Mouse (Mus musculus) embryonic fibroblast, embryonic 13.5 days (primary cell): ENCODE data around the gene Ifna9. TPM values are rescaled to one million over a fixed set of nuclear protein-coding genes. Genes with fewer than 3 reads are reported as not detected.

Experiments used
- H3K27ac ChIP-seq: 2 replicates; pipeline ENCODE4 v1.5.1; 2012; ENCODE audit warnings: low read length, control low read depth, inconsistent platforms; ENCODE audit not compliant: insufficient read depth
- H3K4me1 ChIP-seq: 2 replicates; pipeline ENCODE4 v1.6.1; 2011; ENCODE audit warnings: low read length; ENCODE audit not compliant: control insufficient read depth, insufficient read depth
- H3K4me3 ChIP-seq: 2 replicates; pipeline ENCODE4 v1.5.1; 2011; ENCODE audit warnings: mild to moderate bottlenecking, control low read depth, low read length; ENCODE audit not compliant: insufficient read depth
- CTCF ChIP-seq: IDR thresholded peaks from 2 replicates; pipeline ENCODE4 v1.5.1; 2011; ENCODE audit warnings: mild to moderate bottlenecking, control low read depth, low read length, moderate library complexity, borderline replicate concordance; ENCODE audit not compliant: insufficient read depth
- POLR2A ChIP-seq: IDR thresholded peaks from 2 replicates; pipeline ENCODE4 v1.6.1; 2011; ENCODE audit warnings: low read depth, mild to moderate bottlenecking, control low read depth, low read length, moderate library complexity
- polyA plus RNA-seq: library from polyadenylated mRNA; stranded (reverse); fragments of >200 nt; gene quantifications from 2 replicates; pipeline ENCODE4 v1.2.4, GENCODE M21; 2011; ENCODE audit warnings: low read depth; ENCODE audit not compliant: missing spikeins, insufficient read length

Gene Ifna9
- polyA plus RNA-seq, 1 experiment: not detected

DNA sequence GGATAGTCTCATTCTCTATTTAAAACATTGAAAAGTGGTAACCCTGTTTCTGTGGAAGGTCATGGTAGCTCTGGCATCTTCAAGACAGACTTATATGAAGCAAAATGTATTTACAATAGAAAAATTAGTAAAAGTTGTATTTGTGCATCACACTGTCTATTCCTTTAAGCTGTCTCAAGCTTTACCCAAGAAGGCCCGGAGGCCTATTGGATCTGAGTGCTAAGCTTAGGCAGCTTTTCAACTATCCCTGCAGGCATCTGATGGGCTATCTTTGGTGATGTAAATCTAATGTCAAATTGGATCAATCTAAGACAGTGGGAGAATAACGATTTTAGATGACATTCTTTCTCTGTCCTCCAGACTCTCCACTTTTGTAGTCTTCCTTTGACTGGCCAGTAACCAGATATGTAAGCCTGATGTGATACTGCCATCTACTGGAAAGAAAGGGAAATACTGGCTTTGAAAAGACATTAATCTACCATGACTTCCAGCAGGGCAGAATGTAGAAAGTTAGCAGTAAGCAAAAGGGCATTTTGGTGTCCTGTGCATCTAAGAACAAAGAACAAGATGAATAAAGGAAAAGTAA lies 48.4 kb downstream of the Ifna9 start:
- H3K27ac ChIP-seq: no peak overlapping the region
- H3K4me3 ChIP-seq: no peak overlapping the region
- no peaks in the 10 kb centered on the region for H3K4me1 ChIP-seq
- TF ChIP-seq CTCF: no peak
- no peak for TF ChIP-seq POLR2A

Other genes starting within 250 kb of the Ifna9 start
- 26.8 and 38.7 TPM in 2 replicates for gene Hacd4, start 153.5 kb downstream of the Ifna9 start, polyA plus RNA-seq
- gene Ifnb1, start 69.6 kb downstream of the Ifna9 start, polyA plus RNA-seq: not detected in 2 replicates
- not detected in 2 replicates for gene Ifna15, start 34.1 kb downstream of the Ifna9 start, polyA plus RNA-seq
- not detected in 2 replicates for gene Ifna14, start 20.6 kb downstream of the Ifna9 start, polyA plus RNA-seq
- gene Ifna12, start 11.0 kb upstream of the Ifna9 start, polyA plus RNA-seq: not detected in 2 replicates
- not detected in 2 replicates for gene C87499, start 42.0 kb upstream of the Ifna9 start, polyA plus RNA-seq
- gene Ifna13, start 52.1 kb upstream of the Ifna9 start, polyA plus RNA-seq: not detected in 2 replicates
- not detected in 2 replicates for gene Ifna16, start 84.5 kb upstream of the Ifna9 start, polyA plus RNA-seq
- not detected in 2 replicates for gene Ifna2, start 91.5 kb upstream of the Ifna9 start, polyA plus RNA-seq
- gene Ifnab, start 99.0 kb upstream of the Ifna9 start, polyA plus RNA-seq: not detected in 2 replicates
- gene Gm26566, start 129.4 kb upstream of the Ifna9 start, polyA plus RNA-seq: not detected in 2 replicates
- gene Klhl9, start 130.1 kb upstream of the Ifna9 start, polyA plus RNA-seq: 103 and 123 TPM in 2 replicates
- not detected in 2 replicates for gene Gm13271, start 162.5 kb upstream of the Ifna9 start, polyA plus RNA-seq
- not detected in 2 replicates for gene Gm13283, start 167.7 kb upstream of the Ifna9 start, polyA plus RNA-seq
- gene Gm13290, start 181.4 kb upstream of the Ifna9 start, polyA plus RNA-seq: 0.70 TPM in 1 of 2 replicates, not detected in the other
- gene Gm13289, start 184.5 kb upstream of the Ifna9 start, polyA plus RNA-seq: not detected in 2 replicates
- not detected in 2 replicates for gene Gm13272, start 187.5 kb upstream of the Ifna9 start, polyA plus RNA-seq
- 0.37 and 0.44 TPM in 2 replicates for gene Ifnz, start 189.7 kb upstream of the Ifna9 start, polyA plus RNA-seq
- not detected in 2 replicates for gene Gm13276, start 193.3 kb upstream of the Ifna9 start, polyA plus RNA-seq
- not detected in 2 replicates for gene Gm13277, start 196.2 kb upstream of the Ifna9 start, polyA plus RNA-seq
- not detected in 2 replicates for gene Gm13278, start 199.2 kb upstream of the Ifna9 start, polyA plus RNA-seq
- not detected in 2 replicates for gene Gm13275, start 202.1 kb upstream of the Ifna9 start, polyA plus RNA-seq
- gene Gm13279, start 205.0 kb upstream of the Ifna9 start, polyA plus RNA-seq: not detected in 2 replicates
- gene Gm13285, start 207.3 kb upstream of the Ifna9 start, polyA plus RNA-seq: 0.44 and 2.3 TPM in 2 replicates
- gene Gm13287, start 210.9 kb upstream of the Ifna9 start, polyA plus RNA-seq: 1.1 TPM in 1 of 2 replicates, not detected in the other
- 0.23 TPM in 1 of 2 replicates, not detected in the other for gene Gm13288, start 213.1 kb upstream of the Ifna9 start, polyA plus RNA-seq
- not detected in 2 replicates for gene Ifna7, start 223.8 kb upstream of the Ifna9 start, polyA plus RNA-seq
- not detected in 2 replicates for gene Ifna11, start 227.6 kb upstream of the Ifna9 start, polyA plus RNA-seq
- gene Ifna6, start 235.0 kb upstream of the Ifna9 start, polyA plus RNA-seq: not detected in 2 replicates
- gene Ifna5, start 243.1 kb upstream of the Ifna9 start, polyA plus RNA-seq: not detected in 2 replicates
- gene Ifna4, start 249.5 kb upstream of the Ifna9 start, polyA plus RNA-seq: not detected in 2 replicates